33 mouse cellular contexts compared by ENCODE assay signal in genomic region chr3:96480684-96481270, GRCm38 (mm10). TPM values are rescaled to one million over a fixed set of nuclear protein-coding genes. Genes with fewer than 3 reads are reported as not detected.
A peak's percentile ranks its signal among the peaks of the same experiment; 100 is the strongest.
DNase-seq lines count a peak whose midpoint lies in the region; ATAC-seq and TF ChIP-seq lines count a peak whose summit lies in the region.
"Had no signal": no experiment of that assay in that cellular context is flagged by ENCODE, and none has a peak within 500 bp of the region (broad histone marks: within the 10 kb centered on the region; RNA-seq: fewer than 3 reads in every experiment).

No protein-coding gene starts in this region.

- DNase-seq in midbrain, embryonic 11.5 days (ENCODE audit: low spot score, missing footprints) = peak; percentile 77
- no peak for DNase-seq in midbrain, postnatal 0 days (ENCODE audit: low spot score)
- DNase-seq in MEL (ENCODE audit: low read depth, low spot score) = peak; percentile 63
- DNase-seq in stomach, postnatal 0 days (ENCODE audit: low spot score) = no peak
- DNase-seq in gastrocnemius, adult 18-20 months (ENCODE audit: low spot score) = no peak
- DNase-seq: adrenal gland, postnatal 10 days; adrenal gland, postnatal 36 days; cerebellum, adult 18-20 months; cerebellum, adult 9-10 months; cerebellum, postnatal 25 days; forebrain, postnatal 0 days; gastrocnemius, postnatal 25 days; heart, postnatal 36 days had no signal

- no peak for TF ChIP-seq CTCF in midbrain, postnatal 0 days (IDR thresholded peaks at IDR 0.05)
- TF ChIP-seq CTCF in MEL (IDR thresholded peaks at IDR 0.05 in 2 of 3, conservative IDR thresholded peaks at IDR 0.05 in 1 of 3; ENCODE audit: control insufficient read depth in 1 of 3, insufficient read depth in 1 of 3, low read depth in 2 of 3, low read length in 3 of 3, poor library complexity in 1 of 3, severe bottlenecking in 1 of 3) = no peak
- TF ChIP-seq CTCF in stomach, postnatal 0 days (IDR thresholded peaks at IDR 0.05; ENCODE audit: low read depth) = no peak

- H3K4me2 ChIP-seq in midbrain, embryonic 11.5 days = no peak overlapping the region
- H3K4me2 ChIP-seq in midbrain, postnatal 0 days (ENCODE audit: low read depth, low read length, poor library complexity, severe bottlenecking) = no peak overlapping the region
- no peak overlapping the region for H3K4me2 ChIP-seq in stomach, postnatal 0 days (replicated peaks; ENCODE audit: low read depth)
- H3K4me2 ChIP-seq: embryonic facial prominence, embryonic 12.5 days; embryonic facial prominence, embryonic 15.5 days; heart, embryonic 11.5 days; hindbrain, embryonic 14.5 days had no signal

- no peak for ATAC-seq in midbrain, embryonic 11.5 days (ENCODE audit: low FRiP score)
- no peak for ATAC-seq in midbrain, postnatal 0 days (ENCODE audit: low FRiP score)
- 0 out of 4 replicates have a peak, but pooled peaks have one; percentile 13 to 22 for ATAC-seq in hematopoietic stem cell, adult 5-6 weeks (replicated peaks in 1 of 2; ENCODE audit: insufficient read depth in 1 of 2, low FRiP score in 2 of 2, low TSS enrichment in 1 of 2, low read depth in 1 of 2, poor library complexity in 2 of 2, severe bottlenecking in 2 of 2)
- ATAC-seq in stomach, postnatal 0 days (ENCODE audit: low FRiP score, low TSS enrichment) = no peak
- ATAC-seq: CD4-positive, CD25-positive, alpha-beta regulatory T cell, adult 4 months; forebrain, embryonic 14.5 days; forebrain, postnatal 0 days; hindbrain, postnatal 0 days; intestine, postnatal 0 days; Patski had no signal

- WGBS in midbrain, embryonic 11.5 days = 90% methylated on average over 4 of the region's 4 CpGs
- whole genome bisulfite sequencing in midbrain, postnatal 0 days = 94% methylated on average over 4 of the region's 4 CpGs
- 79% methylated on average over 4 of the region's 4 CpGs for WGBS in stomach, postnatal 0 days

- no peak for TF ChIP-seq EP300 in MEL (IDR thresholded peaks at IDR 0.05; ENCODE audit: low read depth in 1 of 2, low read length in 2 of 2)
- TF ChIP-seq EP300 in stomach, postnatal 0 days (optimal IDR thresholded peaks at IDR 0.05) = no peak

- H3K4me3 ChIP-seq in midbrain, embryonic 11.5 days (ENCODE audit: low read depth, low read length) = no peak overlapping the region
- no peak overlapping the region for H3K4me3 ChIP-seq in midbrain, postnatal 0 days (ENCODE audit: low read depth, low read length)
- H3K4me3 ChIP-seq in MEL (ENCODE audit: control insufficient read depth in 1 of 2, insufficient read depth in 1 of 2, low read depth in 2 of 2, low read length in 2 of 2) = no peak overlapping the region
- no peak overlapping the region for H3K4me3 ChIP-seq in stomach, postnatal 0 days (ENCODE audit: low read depth, low read length)
- H3K4me3 ChIP-seq: embryonic facial prominence, embryonic 12.5 days; embryonic facial prominence, embryonic 15.5 days had no signal

- no peaks in the 10 kb centered on the region for H3K79me2 ChIP-seq in MEL (ENCODE audit: control insufficient read depth, insufficient read depth, low read length, poor library complexity)

- H3K36me3 ChIP-seq in midbrain, embryonic 11.5 days (ENCODE audit: control insufficient read depth, insufficient read depth, low read length) = no peaks in the 10 kb centered on the region
- H3K36me3 ChIP-seq in midbrain, postnatal 0 days (ENCODE audit: insufficient read depth, low read length) = no peaks in the 10 kb centered on the region
- H3K36me3 ChIP-seq in MEL (ENCODE audit: control insufficient read depth in 1 of 2, insufficient read depth in 2 of 2, low read length in 2 of 2) = peaks cover 0 to 21% of the 10 kb centered on the region in 2 experiments; a peak in 2 of 4 replicates
- no peaks in the 10 kb centered on the region for H3K36me3 ChIP-seq in stomach, postnatal 0 days (ENCODE audit: control insufficient read depth, insufficient read depth, low read length)
- H3K36me3 ChIP-seq: embryonic facial prominence, embryonic 12.5 days; embryonic facial prominence, embryonic 15.5 days had no signal

- H3K9ac ChIP-seq in midbrain, embryonic 11.5 days (ENCODE audit: low read length) = no peak overlapping the region
- H3K9ac ChIP-seq in midbrain, postnatal 0 days (replicated peaks; ENCODE audit: low read length, poor library complexity, severe bottlenecking) = no peak overlapping the region
- H3K9ac ChIP-seq in MEL (ENCODE audit: control insufficient read depth, low read depth, low read length, poor library complexity, severe bottlenecking) = no peak overlapping the region
- H3K9ac ChIP-seq in stomach, postnatal 0 days (ENCODE audit: low read length) = no peak overlapping the region
- H3K9ac ChIP-seq: embryonic facial prominence, embryonic 12.5 days; embryonic facial prominence, embryonic 15.5 days; forebrain, postnatal 0 days; hindbrain, embryonic 14.5 days had no signal

- H3K4me1 ChIP-seq in midbrain, embryonic 11.5 days (ENCODE audit: control insufficient read depth, insufficient read depth, low read length) = no peaks in the 10 kb centered on the region
- no peaks in the 10 kb centered on the region for H3K4me1 ChIP-seq in midbrain, postnatal 0 days (ENCODE audit: insufficient read depth, low read length)
- peaks cover 0 to 25% of the 10 kb centered on the region in 2 experiments for H3K4me1 ChIP-seq in MEL (ENCODE audit: control insufficient read depth in 1 of 2, insufficient read depth in 2 of 2, low read length in 2 of 2)
- no peaks in the 10 kb centered on the region for H3K4me1 ChIP-seq in stomach, postnatal 0 days (replicated peaks; ENCODE audit: control insufficient read depth, insufficient read depth)
- H3K4me1 ChIP-seq: embryonic facial prominence, embryonic 12.5 days; embryonic facial prominence, embryonic 15.5 days had no signal

- H3K9me3 ChIP-seq in midbrain, embryonic 11.5 days (ENCODE audit: control insufficient read depth, low read length) = no peaks in the 10 kb centered on the region
- H3K9me3 ChIP-seq in midbrain, postnatal 0 days (ENCODE audit: low read length) = no peaks in the 10 kb centered on the region
- H3K9me3 ChIP-seq in MEL (replicated peaks; ENCODE audit: insufficient read depth, low read length) = no peaks in the 10 kb centered on the region
- H3K9me3 ChIP-seq in stomach, postnatal 0 days (ENCODE audit: control insufficient read depth, low read length) = no peaks in the 10 kb centered on the region
- H3K9me3 ChIP-seq: embryonic facial prominence, embryonic 12.5 days; embryonic facial prominence, embryonic 15.5 days had no signal

- no peak overlapping the region for H3K27ac ChIP-seq in midbrain, embryonic 11.5 days (ENCODE audit: low read depth, low read length)
- H3K27ac ChIP-seq in midbrain, postnatal 0 days (ENCODE audit: low read depth, low read length) = no peak overlapping the region
- H3K27ac ChIP-seq in MEL (ENCODE audit: control insufficient read depth, low read depth, low read length) = no peak overlapping the region
- H3K27ac ChIP-seq in stomach, postnatal 0 days (replicated peaks) = no peak overlapping the region
- H3K27ac ChIP-seq: embryonic facial prominence, embryonic 12.5 days; embryonic facial prominence, embryonic 15.5 days; hindbrain, embryonic 14.5 days; hindbrain, postnatal 0 days had no signal

- TF ChIP-seq RAD21 in MEL (IDR thresholded peaks at IDR 0.05; ENCODE audit: low read depth, low read length) = no peak

- peaks cover 20% of the 10 kb centered on the region for H3K27me3 ChIP-seq in midbrain, embryonic 11.5 days (ENCODE audit: control insufficient read depth, insufficient read depth, low read length)
- H3K27me3 ChIP-seq in midbrain, postnatal 0 days (ENCODE audit: insufficient read depth, low read length) = peaks cover 18% of the 10 kb centered on the region
- H3K27me3 ChIP-seq in MEL (ENCODE audit: control insufficient read depth in 1 of 2, insufficient read depth in 2 of 2, low read length in 2 of 2) = no peaks in the 10 kb centered on the region
- H3K27me3 ChIP-seq in stomach, postnatal 0 days (ENCODE audit: control insufficient read depth, insufficient read depth, low read length) = no peaks in the 10 kb centered on the region; the same call in 1 of the 2 replicates
- H3K27me3 ChIP-seq: Patski had no signal

- TF ChIP-seq POLR2A in MEL (IDR thresholded peaks at IDR 0.05; ENCODE audit: control insufficient read depth in 1 of 2, insufficient read depth in 1 of 2, low read depth in 1 of 2, low read length in 2 of 2, poor library complexity in 1 of 2) = no peak

TF ChIP-seq in MEL, 35 proteins besides CTCF, POLR2A, EP300 and RAD21 (continues in another document):
- TF ChIP-seq USF1 (IDR thresholded peaks at IDR 0.05; ENCODE audit: low read depth, low read length) = no peak
- TF ChIP-seq POLR2AphosphoS5 (IDR thresholded peaks at IDR 0.05; ENCODE audit: borderline replicate concordance, low read depth, low read length) = no peak; the same call in 1 of the 2 replicates
- TF ChIP-seq RCOR1 (IDR thresholded peaks at IDR 0.05; ENCODE audit: low read depth, low read length) = no peak
- TF ChIP-seq GABPA (IDR thresholded peaks at IDR 0.05; ENCODE audit: low read depth, low read length) = no peak
- no peak for TF ChIP-seq ELF1 (IDR thresholded peaks at IDR 0.05; ENCODE audit: low read depth, low read length)
- no peak for TF ChIP-seq ZKSCAN1 (IDR thresholded peaks at IDR 0.05; ENCODE audit: low read depth, low read length)
- peak; percentile 70; the same call in 1 of the 2 replicates for TF ChIP-seq ETS1 (IDR thresholded peaks at IDR 0.05; ENCODE audit: low read depth, low read length)
- no peak for TF ChIP-seq USF2 (IDR thresholded peaks at IDR 0.05; ENCODE audit: borderline replicate concordance in 1 of 2, insufficient read depth in 1 of 2, low read depth in 1 of 2, low read length in 2 of 2)

RNA-seq across cellular contexts. Expression of gene BC107364, which starts 28.7 kb away (rescaled TPM):
- not detected in 2 replicates for polyA plus RNA-seq in midbrain, embryonic 11.5 days (2014; fragmentation: Nextera tagmentation; extraction: Ambion mirVana)
- total RNA-seq in midbrain, postnatal 0 days (2014; rRNA removed) = not detected in 2 replicates
- not detected in 2 replicates for polyA plus RNA-seq in midbrain, postnatal 0 days (2015; fragmentation: Nextera tagmentation; extraction: Ambion mirVana)
- not detected in 2 replicates for total RNA-seq in MEL (2012; rRNA removed)
- polyA plus RNA-seq in MEL (2012; ENCODE audit: insufficient read depth in 1 of 2, insufficient read length in 2 of 2, low read depth in 1 of 2, low replicate concordance in 2 of 2, missing spikeins in 1 of 2) = under 1 TPM in 1 of 2 experiments, not detected in 1; 0.17 TPM
- total RNA-seq in hematopoietic stem cell, adult 5-6 weeks (2017) = not detected in 2 replicates
- polyA plus RNA-seq in stomach, postnatal 0 days (2015; fragmentation: Nextera tagmentation; extraction: Ambion mirVana) = 0.18 and 0.36 TPM in 2 replicates
- total RNA-seq in gastrocnemius, adult 18-20 months (2021) = not detected
- total RNA-seq: adrenal gland, adult 18-20 months; adrenal gland, postnatal 10 days; adrenal gland, postnatal 36 days; common myeloid progenitor, adult 5-6 weeks; forebrain, postnatal 0 days; gastrocnemius, adult 8-10 months; gastrocnemius, postnatal 25 days; heart, adult 8-10 months; heart, postnatal 36 days; hindbrain, postnatal 0 days had no signal
- polyA plus RNA-seq: C2C12; CD4-positive, CD25-positive, alpha-beta regulatory T cell, adult 4 months; forebrain, embryonic 11.5 days; forebrain, embryonic 14.5 days; forebrain, postnatal 0 days; frontal cortex, adult 2 months; gonadal fat pad, adult 2 months; hindbrain, embryonic 11.5 days; hindbrain, embryonic 14.5 days; hindbrain, postnatal 0 days; intestine, embryonic 14.5 days; Patski had no signal

RNA-seq across cellular contexts. Expression of gene Hfe2, which starts 44.2 kb away (rescaled TPM):
- 1.3 and 1.7 TPM in 2 replicates for polyA plus RNA-seq in midbrain, embryonic 11.5 days (2014; fragmentation: Nextera tagmentation; extraction: Ambion mirVana)
- total RNA-seq in midbrain, postnatal 0 days (2014; rRNA removed) = 2.0 and 2.1 TPM in 2 replicates
- polyA plus RNA-seq in midbrain, postnatal 0 days (2015; fragmentation: Nextera tagmentation; extraction: Ambion mirVana) = 2.0 and 2.7 TPM in 2 replicates
- not detected in 2 replicates for total RNA-seq in MEL (2012; rRNA removed)
- polyA plus RNA-seq in MEL (2012; ENCODE audit: insufficient read depth in 1 of 2, insufficient read length in 2 of 2, low read depth in 1 of 2, low replicate concordance in 2 of 2, missing spikeins in 1 of 2) = not detected
- total RNA-seq in hematopoietic stem cell, adult 5-6 weeks (2017) = not detected in 2 replicates
- polyA plus RNA-seq in stomach, postnatal 0 days (2015; fragmentation: Nextera tagmentation; extraction: Ambion mirVana) = 0.10 and 0.28 TPM in 2 replicates
- total RNA-seq in gastrocnemius, adult 18-20 months (2021) = 100 to 1,000 TPM; 622 to 636 TPM
- total RNA-seq: adrenal gland, postnatal 36 days; common myeloid progenitor, adult 5-6 weeks had no signal
- polyA plus RNA-seq: intestine, postnatal 0 days; Patski had no signal

Comparison
In these comparisons a context has a peak if more than half of its experiments do, and no peak if none do; other contexts are left out.
1. DNase-seq: peak in midbrain, embryonic 11.5 days (single experiment) and MEL (single experiment); none in midbrain, postnatal 0 days (single experiment), stomach, postnatal 0 days (single experiment) and gastrocnemius, adult 18-20 months (single experiment).
2. ATAC-seq: peak in hematopoietic stem cell, adult 5-6 weeks (2 of 2); none in midbrain, embryonic 11.5 days (single experiment), midbrain, postnatal 0 days (single experiment) and stomach, postnatal 0 days (single experiment).
3. RNA of gene Hfe2, which starts 44.2 kb away (total RNA-seq): 622 to 636 TPM in gastrocnemius, adult 18-20 months; 2.0 to 2.1 TPM in midbrain, postnatal 0 days, not detected in MEL and not detected in hematopoietic stem cell, adult 5-6 weeks; every median in the first group is over 100 times any median in the second.